Mouse (Mus musculus) MEL (cell line): ENCODE measurements around the gene Tubg1. TPM values are rescaled to one million over a fixed set of nuclear protein-coding genes. Genes with fewer than 3 reads are reported as not detected.

ENCODE experiments used
- DNase-seq: peaks from one replicate; pipeline ENCODE4 v3.0.0; 2011; ENCODE audit warnings: low read depth, low spot score
- H3K27ac ChIP-seq: 2 replicates; pipeline ENCODE4 v1.5.1; 2012; ENCODE audit warnings: low read depth, mild to moderate bottlenecking, control low read depth, low read length, moderate library complexity; ENCODE audit not compliant: control insufficient read depth
- H3K27me3 ChIP-seq, 2 experiments: fragments of 150-350 bp in 1 of 2; sonication (generic) in 1 of 2; 2 replicates each; pipeline ENCODE4 v1.6.1; 2012; ENCODE audit warnings: low read length in 2 of 2, mild to moderate bottlenecking in 2 of 2, improper control_type of control experiment in 1 of 2, moderate library complexity in 1 of 2; ENCODE audit not compliant: insufficient read depth in 2 of 2, control insufficient read depth in 1 of 2
- H3K36me3 ChIP-seq, 2 experiments: 2 replicates each; pipeline ENCODE4 v1.6.1; 2012 to 2014; ENCODE audit warnings: low read length in 2 of 2, improper control_type of control experiment in 1 of 2, inconsistent platforms in 1 of 2, mild to moderate bottlenecking in 1 of 2; ENCODE audit not compliant: insufficient read depth in 2 of 2, control insufficient read depth in 1 of 2
- H3K4me1 ChIP-seq, 2 experiments: fragments of 150-350 bp in 1 of 2; sonication (generic) in 1 of 2; 2 replicates each; pipeline ENCODE4 v1.6.1; 2012; ENCODE audit warnings: low read length in 2 of 2, improper control_type of control experiment in 1 of 2, mild to moderate bottlenecking in 1 of 2; ENCODE audit not compliant: insufficient read depth in 2 of 2, control insufficient read depth in 1 of 2
- H3K4me3 ChIP-seq, 2 experiments: fragments of 150-350 bp in 1 of 2; sonication (generic) in 1 of 2; 2 replicates each; pipeline ENCODE4 v1.5.1; 2012; ENCODE audit warnings: low read depth in 2 of 2, low read length in 2 of 2, mild to moderate bottlenecking in 2 of 2, moderate library complexity in 2 of 2, control low read depth in 1 of 2, improper control_type of control experiment in 1 of 2; ENCODE audit not compliant: control insufficient read depth in 1 of 2, insufficient read depth in 1 of 2
- H3K79me2 ChIP-seq: 2 replicates; pipeline ENCODE4 v1.6.1; 2012; ENCODE audit warnings: mild to moderate bottlenecking, low read length, moderate library complexity; ENCODE audit not compliant: control insufficient read depth, poor library complexity, insufficient read depth
- H3K9ac ChIP-seq: 2 replicates; pipeline ENCODE4 v1.6.1; 2012; ENCODE audit warnings: low read depth, mild to moderate bottlenecking, control low read depth, low read length, moderate library complexity; ENCODE audit not compliant: control insufficient read depth, poor library complexity, severe bottlenecking
- H3K9me3 ChIP-seq: fragments of 150-350 bp; sonication (generic); replicated peaks from 2 replicates; pipeline ENCODE4 v1.6.1; 2012; ENCODE audit warnings: mild to moderate bottlenecking, low read length, improper control_type of control experiment, moderate library complexity; ENCODE audit not compliant: insufficient read depth
- BHLHE40 ChIP-seq: IDR thresholded peaks from 2 replicates; pipeline ENCODE4 v1.6.1; 2012; ENCODE audit warnings: low read depth, mild to moderate bottlenecking, inconsistent platforms, low read length, improper control_type of control experiment, borderline replicate concordance
- CHD1 ChIP-seq: IDR thresholded peaks from 2 replicates; pipeline ENCODE4 v1.6.1; 2012; ENCODE audit warnings: low read depth, mild to moderate bottlenecking, inconsistent platforms, low read length, improper control_type of control experiment
- CHD2 ChIP-seq: IDR thresholded peaks from 2 replicates; pipeline ENCODE4 v1.6.1; 2011; ENCODE audit warnings: low read length, improper control_type of control experiment
- CTCF ChIP-seq, 3 experiments: IDR thresholded peaks in 2 of 3; conservative IDR thresholded peaks in 1 of 3; 2 replicates each; pipeline ENCODE4 v1.5.1; 2011 to 2012; ENCODE audit warnings: low read length in 3 of 3, low read depth in 2 of 3, mild to moderate bottlenecking in 2 of 3, improper control_type of control experiment in 1 of 3, inconsistent platforms in 1 of 3, mixed read lengths in 1 of 3, moderate library complexity in 1 of 3; ENCODE audit not compliant: control insufficient read depth in 1 of 3, insufficient read depth in 1 of 3, poor library complexity in 1 of 3, severe bottlenecking in 1 of 3
- E2F4 ChIP-seq: IDR thresholded peaks from 2 replicates; pipeline ENCODE4 v1.6.1; 2011; ENCODE audit warnings: low read depth, low read length, improper control_type of control experiment, borderline replicate concordance
- EP300 ChIP-seq, 2 experiments: IDR thresholded peaks; 2 replicates each; pipeline ENCODE4 v1.6.1; 2011; ENCODE audit warnings: improper control_type of control experiment in 2 of 2, low read length in 2 of 2, low read depth in 1 of 2, mild to moderate bottlenecking in 1 of 2
- ETS1 ChIP-seq: IDR thresholded peaks from 2 replicates; pipeline ENCODE4 v1.6.1; 2012; ENCODE audit warnings: low read depth, mild to moderate bottlenecking, inconsistent platforms, low read length, improper control_type of control experiment, moderate library complexity
- GATA1 ChIP-seq: IDR thresholded peaks from 2 replicates; pipeline ENCODE4 v1.6.1; 2011; ENCODE audit warnings: low read depth, low read length, improper control_type of control experiment
- HCFC1 ChIP-seq: IDR thresholded peaks from 2 replicates; pipeline ENCODE4 v1.6.1; 2012; ENCODE audit warnings: low read depth, mild to moderate bottlenecking, inconsistent platforms, low read length, improper control_type of control experiment, moderate library complexity
- JUND ChIP-seq: IDR thresholded peaks from 2 replicates; pipeline ENCODE4 v1.6.1; 2011; ENCODE audit warnings: low read depth, mild to moderate bottlenecking, improper control_type of control experiment, low read length
- KAT2A ChIP-seq: conservative IDR thresholded peaks from 2 replicates; pipeline ENCODE4 v1.6.1; 2012; ENCODE audit warnings: low read depth, low read length, improper control_type of control experiment, inconsistent platforms
- MAX ChIP-seq: IDR thresholded peaks from 2 replicates; pipeline ENCODE4 v1.6.1; 2011; ENCODE audit warnings: low read length, improper control_type of control experiment
- MAZ ChIP-seq: IDR thresholded peaks from 2 replicates; pipeline ENCODE4 v1.6.1; 2012; ENCODE audit warnings: low read depth, mild to moderate bottlenecking, inconsistent platforms, low read length, improper control_type of control experiment
- MXI1 ChIP-seq: IDR thresholded peaks from 2 replicates; pipeline ENCODE4 v1.6.1; 2011; ENCODE audit warnings: mild to moderate bottlenecking, low read depth, low read length, improper control_type of control experiment
- MYB ChIP-seq: IDR thresholded peaks from 2 replicates; pipeline ENCODE4 v1.6.1; 2011; ENCODE audit warnings: mild to moderate bottlenecking, low read depth, low read length, improper control_type of control experiment
- MYC ChIP-seq: IDR thresholded peaks from 2 replicates; pipeline ENCODE4 v1.6.1; 2011; ENCODE audit warnings: low read depth, mild to moderate bottlenecking, low read length, improper control_type of control experiment, moderate library complexity
- NRF1 ChIP-seq: IDR thresholded peaks from 2 replicates; pipeline ENCODE4 v1.6.1; 2014; ENCODE audit warnings: low read depth, mild to moderate bottlenecking, inconsistent platforms, low read length, improper control_type of control experiment, moderate library complexity; ENCODE audit not compliant: poor library complexity, insufficient read depth, severe bottlenecking
- POLR2AphosphoS2 ChIP-seq: IDR thresholded peaks from 2 replicates; pipeline ENCODE4 v1.6.1; 2011; ENCODE audit warnings: low read length, improper control_type of control experiment
- POLR2AphosphoS5 ChIP-seq: IDR thresholded peaks from 2 replicates; pipeline ENCODE4 v1.6.1; 2012; ENCODE audit warnings: low read depth, borderline replicate concordance, mild to moderate bottlenecking, inconsistent platforms, low read length, moderate library complexity, mixed read lengths
- RAD21 ChIP-seq: IDR thresholded peaks from 2 replicates; pipeline ENCODE4 v1.6.1; 2011; ENCODE audit warnings: mild to moderate bottlenecking, low read depth, low read length, improper control_type of control experiment
- SMC3 ChIP-seq: IDR thresholded peaks from 2 replicates; pipeline ENCODE4 v1.6.1; 2011; ENCODE audit warnings: low read depth, low read length, improper control_type of control experiment
- TCF12 ChIP-seq: IDR thresholded peaks from 2 replicates; pipeline ENCODE4 v1.6.1; 2014; ENCODE audit warnings: low read depth, mild to moderate bottlenecking, inconsistent platforms, low read length, improper control_type of control experiment, moderate library complexity
- UBTF ChIP-seq: IDR thresholded peaks from 2 replicates; pipeline ENCODE4 v1.6.1; 2012; ENCODE audit warnings: low read depth, mild to moderate bottlenecking, inconsistent platforms, low read length, improper control_type of control experiment, moderate library complexity, borderline replicate concordance; ENCODE audit not compliant: insufficient read depth
- USF2 ChIP-seq, 2 experiments: IDR thresholded peaks; 2 replicates each; pipeline ENCODE4 v1.6.1; 2011 to 2012; ENCODE audit warnings: improper control_type of control experiment in 2 of 2, low read length in 2 of 2, borderline replicate concordance in 1 of 2, inconsistent platforms in 1 of 2, low read depth in 1 of 2, mild to moderate bottlenecking in 1 of 2; ENCODE audit not compliant: insufficient read depth in 1 of 2
- ZC3H11A ChIP-seq: IDR thresholded peaks from 2 replicates; pipeline ENCODE4 v1.6.1; 2012; ENCODE audit warnings: low read depth, mild to moderate bottlenecking, inconsistent platforms, low read length, improper control_type of control experiment
- ZMIZ1 ChIP-seq: IDR thresholded peaks from 2 replicates; pipeline ENCODE4 v1.6.1; 2012; ENCODE audit warnings: low read depth, mild to moderate bottlenecking, inconsistent platforms, low read length, improper control_type of control experiment, moderate library complexity
- ZNF384 ChIP-seq: IDR thresholded peaks from 2 replicates; pipeline ENCODE4 v1.6.1; 2012; ENCODE audit warnings: low read depth, mild to moderate bottlenecking, inconsistent platforms, low read length, improper control_type of control experiment
- polyA plus RNA-seq, 2 experiments: library from polyadenylated mRNA; stranded (reverse) in 1 of 2; unstranded in 1 of 2; fragments of >175 nt in 1 of 2; fragments of >200 nt in 1 of 2; gene quantifications; 2 replicates each; pipeline versions ENCODE4 v1.2.1 to v1.2.4; 2012; ENCODE audit warnings: low replicate concordance in 2 of 2, low read depth in 1 of 2; ENCODE audit not compliant: insufficient read length in 2 of 2, insufficient read depth in 1 of 2, missing spikeins in 1 of 2
- total RNA-seq: library from RNA; depleted of rRNA; stranded (reverse); fragments of 300-350 nt; gene quantifications from 2 replicates; pipeline ENCODE4 v1.2.3, GENCODE M21; 2012

Gene Tubg1
- total and polyA plus RNA-seq, 3 experiments: 60.0 to 183 (median 125) TPM

DNA sequence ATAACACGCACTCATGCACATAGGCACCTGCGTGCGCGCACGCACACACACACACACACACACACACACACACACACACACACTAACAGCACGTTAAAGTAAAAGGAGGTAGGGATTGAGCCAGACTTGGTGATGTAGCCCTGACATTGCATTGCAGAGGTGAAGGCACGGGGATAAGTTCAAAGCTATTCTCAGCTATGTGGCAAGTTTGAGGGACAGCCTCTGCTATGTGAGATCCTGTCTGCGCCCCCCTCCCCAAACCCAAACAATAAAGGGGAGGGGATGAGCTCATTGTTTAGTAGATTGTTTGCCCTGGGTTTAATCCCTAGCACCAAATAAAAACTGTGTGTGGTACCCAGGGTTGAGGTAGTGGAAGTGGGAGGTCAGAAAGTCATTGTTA is 21.4 kb downstream of the Tubg1 start:
- TF ChIP-seq CTCF (IDR thresholded peaks at IDR 0.05 in 2 of 3, conservative IDR thresholded peaks at IDR 0.05 in 1 of 3; ENCODE audit: control insufficient read depth in 1 of 3, insufficient read depth in 1 of 3, low read depth in 2 of 3, low read length in 3 of 3, poor library complexity in 1 of 3, severe bottlenecking in 1 of 3) (no peak), TCF12 (no peak), EP300 (IDR thresholded peaks at IDR 0.05; ENCODE audit: low read depth in 1 of 2, low read length in 2 of 2) (no peak), MYB (no peak), RAD21 (no peak), MYC (no peak), CHD2 (no peak), POLR2AphosphoS2 (no peak), UBTF (no peak), ETS1 (no peak), MXI1 (no peak), GATA1 (no peak), KAT2A (no peak), E2F4 (no peak), SMC3 (no peak), HCFC1 (no peak), JUND (no peak), ZC3H11A (no peak)
- no peaks in the 10 kb centered on the region for H3K79me2 ChIP-seq
- H3K9ac ChIP-seq: no peak overlapping the region
- peaks cover 0 to 6% of the 10 kb centered on the region in 2 experiments; a peak in 2 of 4 replicates for H3K27me3 ChIP-seq
- no peak overlapping the region for H3K4me3 ChIP-seq
- peaks cover 0 to 19% of the 10 kb centered on the region in 2 experiments; a peak in 1 of 4 replicates for H3K4me1 ChIP-seq
- H3K27ac ChIP-seq: no peak overlapping the region
- no peaks in the 10 kb centered on the region for H3K36me3 ChIP-seq
- H3K9me3 ChIP-seq: no peaks in the 10 kb centered on the region
- DNase-seq: no peak

DNA sequence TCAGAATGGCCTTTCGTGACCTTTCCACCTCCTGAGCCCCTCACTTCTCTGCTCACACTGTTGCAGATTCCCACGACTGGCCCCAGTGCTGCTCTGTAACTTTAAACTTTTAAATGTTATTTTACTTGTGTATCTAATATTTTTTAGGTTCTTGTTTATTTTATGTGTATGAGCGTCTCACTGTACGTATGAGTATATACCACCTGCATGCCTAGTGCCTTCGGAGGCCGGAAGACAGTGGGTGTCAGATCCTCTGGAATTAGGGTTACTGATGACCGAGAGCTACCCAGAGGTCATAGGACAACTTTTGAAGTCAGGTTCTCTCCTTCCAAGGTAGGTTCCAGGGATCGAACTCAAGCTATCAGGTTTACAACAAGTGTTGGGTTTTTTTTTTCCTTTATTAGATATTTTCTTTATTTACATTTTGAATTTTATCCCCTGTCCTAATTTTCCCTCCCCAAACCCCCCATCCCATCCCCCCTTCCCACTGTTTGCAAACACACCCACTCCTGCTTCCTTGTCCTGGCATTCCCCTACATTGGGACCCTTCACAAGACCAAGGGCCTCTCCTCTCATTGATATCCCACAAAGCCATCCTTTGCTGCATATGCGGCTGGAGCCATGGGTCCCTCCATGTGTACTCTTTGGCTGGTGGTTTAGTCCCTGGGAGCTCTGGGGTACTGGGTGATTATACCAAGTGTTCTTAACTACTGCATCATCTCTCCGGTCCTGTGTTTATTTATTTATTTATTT is 22.7 kb downstream of the Tubg1 start:
- Histone ChIP-seq H3K4me1 (peaks cover 0 to 19% of the 10 kb centered on the region in 2 experiments; a peak in 1 of 4 replicates), H3K27ac (no peak overlapping the region), H3K4me3 (no peak overlapping the region), H3K9ac (no peak overlapping the region), H3K79me2 (no peaks in the 10 kb centered on the region), H3K27me3 (peaks cover 0 to 6% of the 10 kb centered on the region in 2 experiments; a peak in 3 of 4 replicates), H3K36me3 (no peaks in the 10 kb centered on the region), H3K9me3 (no peaks in the 10 kb centered on the region)
- TF ChIP-seq MAX (no peak), ZC3H11A (no peak), NRF1 (no peak), POLR2AphosphoS5 (no peak), ETS1 (no peak), ZNF384 (no peak), ZMIZ1 (no peak), UBTF (no peak), MYC (no peak), BHLHE40 (no peak), USF2 (IDR thresholded peaks at IDR 0.05; ENCODE audit: borderline replicate concordance in 1 of 2, insufficient read depth in 1 of 2, low read depth in 1 of 2, low read length in 2 of 2) (no peak), TCF12 (no peak), MAZ (no peak), CHD1 (no peak)
- no peak for DNase-seq
